In the genomic region with DNA sequence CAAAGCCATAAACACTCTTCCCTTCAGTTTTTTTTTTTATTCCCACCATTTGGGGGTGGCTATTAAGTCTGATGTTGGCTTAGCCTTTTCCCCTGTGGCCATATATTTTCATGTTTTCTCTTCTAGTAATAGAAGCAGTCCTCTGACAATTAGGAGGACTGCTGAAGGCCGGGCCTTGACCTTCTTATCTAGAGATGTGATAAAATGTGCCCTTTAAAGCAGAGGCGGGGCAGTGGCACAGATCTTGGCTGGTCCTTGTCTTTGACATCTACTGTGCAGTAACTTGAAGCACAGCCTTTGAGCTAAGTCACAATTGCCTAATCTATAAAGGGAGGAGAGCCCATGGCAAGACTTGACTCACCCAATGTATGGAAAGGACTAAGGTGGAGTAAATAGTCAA, we compare ENCODE assay signal across 26 mouse cellular contexts.
"Had no signal": no experiment of that assay in that cellular context is flagged by ENCODE, and none has a peak within 500 bp of the region (broad histone marks: within the 10 kb centered on the region; RNA-seq: fewer than 3 reads in every experiment).

No protein-coding gene starts in this region.

- H3K9me3 ChIP-seq: hindbrain, embryonic 10.5 days; hindbrain, embryonic 12.5 days; intestine, embryonic 15.5 days; limb, embryonic 13.5 days; limb, embryonic 15.5 days; liver, embryonic 12.5 days had no signal

- H3K4me3 ChIP-seq: gastrocnemius, adult 2 months; heart, adult 2 months; hindbrain, embryonic 10.5 days; hindbrain, embryonic 12.5 days; intestine, embryonic 15.5 days; layer of hippocampus, adult 2 months; left cerebral cortex, adult 2 months; limb, embryonic 13.5 days; limb, embryonic 15.5 days; liver, embryonic 12.5 days had no signal

- H3K27ac ChIP-seq: gastrocnemius, adult 2 months; heart, adult 2 months; hindbrain, embryonic 10.5 days; hindbrain, embryonic 12.5 days; hindbrain, embryonic 14.5 days; intestine, embryonic 15.5 days; layer of hippocampus, adult 2 months; left cerebral cortex, adult 2 months; limb, embryonic 13.5 days; limb, embryonic 15.5 days; liver, embryonic 12.5 days; liver, embryonic 14.5 days had no signal

- DNase-seq: gastrocnemius, adult 2 months; gastrocnemius, postnatal 10 days; gastrocnemius, postnatal 25 days; heart, adult 2 months; heart, postnatal 10 days; heart, postnatal 4 days; kidney, adult 18-20 months; kidney, adult 8-10 months; kidney, postnatal 10 days; kidney, postnatal 25 days; kidney, postnatal 4 days; left cerebral cortex, postnatal 4 days had no signal

- H3K4me2 ChIP-seq: heart, embryonic 11.5 days; hindbrain, embryonic 12.5 days; hindbrain, embryonic 14.5 days; intestine, embryonic 15.5 days; limb, embryonic 13.5 days; limb, embryonic 15.5 days; liver, embryonic 12.5 days had no signal

- ATAC-seq: hindbrain, embryonic 16.5 days; inflammation-experienced regulatory T-cells, adult 6 months; intestine, embryonic 15.5 days; intestine, postnatal 0 days; liver, embryonic 12.5 days had no signal

- H3K27me3 ChIP-seq: hindbrain, embryonic 12.5 days; intestine, embryonic 15.5 days; limb, embryonic 13.5 days; limb, embryonic 15.5 days; liver, embryonic 12.5 days had no signal

- H3K9ac ChIP-seq: hindbrain, embryonic 12.5 days; hindbrain, embryonic 14.5 days; intestine, embryonic 15.5 days; limb, embryonic 13.5 days; limb, embryonic 15.5 days; liver, embryonic 12.5 days; liver, embryonic 14.5 days had no signal

- H3K36me3 ChIP-seq: hindbrain, embryonic 10.5 days; hindbrain, embryonic 12.5 days; intestine, embryonic 15.5 days; limb, embryonic 13.5 days; limb, embryonic 15.5 days; liver, embryonic 12.5 days had no signal

- H3K4me1 ChIP-seq: intestine, embryonic 15.5 days; limb, embryonic 15.5 days; liver, embryonic 12.5 days had no signal
